Mouse (Mus musculus) erythroblast, adult 5-6 weeks (primary cell): ENCODE measurements around the gene Cuedc1. TPM values are rescaled to one million over a fixed set of nuclear protein-coding genes. Genes with fewer than 3 reads are reported as not detected.

Experiments used
- ATAC-seq: replicated peaks from 2 replicates; pipeline ENCODE4 v1.8.0; 2016; ENCODE audit warnings: moderate number of reproducible peaks, mild to moderate bottlenecking, moderate TSS enrichment, inconsistent platforms; ENCODE audit not compliant: poor library complexity, low FRiP score, severe bottlenecking
- total RNA-seq, 2 experiments: library from RNA; stranded (forward) in 1 of 2; stranded (reverse) in 1 of 2; fragments of 150-400 nt in 1 of 2; fragments of 200-764, 138-1000 nt in 1 of 2; gene quantifications; 2 replicates each; pipeline versions ENCODE4 v1.2.3 to v1.2.4; 2015 to 2017; ENCODE audit warnings: low replicate concordance in 2 of 2

The Cuedc1 gene
- total RNA-seq (2015; ENCODE audit: low replicate concordance) (2.7 TPM in 1 of 2 replicates, not detected in the other), total RNA-seq (2017; ENCODE audit: low replicate concordance) (0.98 TPM in 1 of 2 replicates, not detected in the other)

DNA sequence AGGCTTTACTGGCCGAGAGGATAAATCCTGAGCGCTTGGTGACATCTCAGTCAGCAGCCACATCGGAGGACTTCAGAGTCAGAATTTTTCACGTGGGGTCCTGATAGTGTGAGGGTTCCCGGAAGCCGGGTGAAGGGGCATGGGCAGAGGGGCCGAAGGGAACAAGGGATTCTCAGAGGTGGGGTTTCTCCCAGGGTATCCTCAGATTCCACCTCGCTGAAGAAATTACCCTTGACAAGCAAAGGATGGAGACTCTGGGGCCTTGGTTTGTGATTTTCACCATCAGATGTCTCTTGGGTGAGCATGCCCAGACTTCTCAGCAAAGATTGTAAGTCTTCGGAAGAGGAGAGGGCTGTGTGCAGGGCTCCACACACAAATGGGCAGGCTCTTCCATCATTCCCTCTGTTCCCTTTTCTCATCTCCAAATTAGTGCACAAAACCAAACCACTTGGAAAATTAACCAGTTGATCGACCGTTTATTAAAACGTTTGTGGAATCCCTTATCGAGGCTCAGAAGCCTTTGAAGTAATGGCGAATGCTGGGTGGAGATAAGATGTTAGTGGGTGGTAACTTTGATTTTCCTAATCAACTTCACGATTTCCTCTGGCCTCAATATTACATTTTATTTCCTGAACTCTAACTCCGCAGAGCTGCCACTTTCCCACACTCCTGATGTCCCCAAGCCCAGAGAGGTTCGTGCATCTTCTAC, at the start of gene Cuedc1:
Cuedc1 (plus strand) TSS at position 38 of the 709 bp plus-strand sequence.
- no peak for ATAC-seq

DNA sequence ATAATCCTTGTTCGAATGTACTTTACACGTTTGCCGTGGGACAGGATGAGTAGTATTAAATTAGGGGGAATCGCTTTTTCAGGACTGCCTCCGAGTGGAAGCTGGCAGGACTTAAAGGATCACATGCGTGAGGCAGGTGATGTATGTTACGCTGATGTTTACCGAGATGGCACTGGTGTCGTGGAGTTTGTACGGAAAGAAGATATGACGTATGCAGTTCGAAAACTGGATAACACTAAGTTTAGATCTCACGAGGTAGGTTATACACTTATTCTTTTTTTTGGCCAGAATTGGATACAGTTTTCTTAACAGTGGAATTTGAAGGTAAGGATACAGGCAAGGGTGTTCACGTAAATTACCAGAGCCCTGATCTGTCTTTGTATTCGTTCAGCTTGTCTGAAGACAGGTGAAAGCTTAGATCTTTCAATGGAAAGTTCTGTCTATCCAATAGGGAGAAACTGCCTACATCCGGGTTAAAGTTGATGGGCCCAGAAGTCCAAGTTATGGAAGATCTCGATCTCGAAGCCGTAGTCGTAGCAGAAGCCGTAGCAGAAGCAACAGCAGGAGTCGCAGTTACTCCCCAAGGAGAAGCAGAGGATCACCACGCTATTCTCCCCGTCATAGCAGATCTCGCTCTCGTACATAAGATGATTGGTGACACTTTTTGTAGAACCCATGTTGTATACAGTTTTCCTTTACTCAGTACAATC, 48.7 kb upstream of the Cuedc1 start:
- peak; percentile 42 for ATAC-seq

DNA sequence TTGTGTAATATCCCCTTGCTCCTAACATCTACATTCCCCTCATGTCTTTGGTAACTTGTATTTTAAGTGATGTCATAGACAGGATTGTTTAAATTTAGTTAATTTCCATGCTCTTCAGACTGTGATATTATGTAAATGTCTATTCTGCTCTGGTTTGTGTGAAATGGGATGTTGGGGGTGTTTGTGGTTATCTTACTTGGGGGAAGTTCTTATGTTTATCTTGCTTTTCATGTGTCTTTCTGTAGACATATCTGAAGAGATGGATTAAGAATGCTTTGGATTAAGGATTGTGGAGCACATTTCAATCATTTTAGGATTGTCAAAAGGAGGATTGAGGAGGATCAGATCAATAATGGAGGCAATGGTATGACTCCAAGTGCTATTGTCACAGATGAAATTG, 48.1 kb upstream of the Cuedc1 start:
- ATAC-seq, result no peak

DNA sequence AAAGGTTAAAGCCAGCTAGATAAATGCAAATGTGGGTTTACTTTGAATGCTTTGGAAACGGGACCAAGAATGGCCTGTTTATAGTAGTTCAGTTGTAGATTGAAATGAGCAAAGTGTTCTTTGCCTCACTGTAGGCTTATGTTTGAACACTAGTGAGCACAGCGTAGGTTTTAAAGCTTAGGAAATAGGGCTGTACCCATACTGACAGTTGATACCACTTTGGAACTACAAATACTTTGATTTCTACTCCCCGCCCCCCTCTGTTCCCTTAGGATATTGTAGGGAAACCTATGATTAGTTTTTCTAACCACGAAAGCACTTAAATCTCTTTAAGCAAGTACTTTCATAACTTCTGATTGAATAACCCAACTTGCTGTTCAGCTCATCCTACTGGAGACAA, 45.2 kb upstream of the Cuedc1 start:
- ATAC-seq, result no peak

DNA sequence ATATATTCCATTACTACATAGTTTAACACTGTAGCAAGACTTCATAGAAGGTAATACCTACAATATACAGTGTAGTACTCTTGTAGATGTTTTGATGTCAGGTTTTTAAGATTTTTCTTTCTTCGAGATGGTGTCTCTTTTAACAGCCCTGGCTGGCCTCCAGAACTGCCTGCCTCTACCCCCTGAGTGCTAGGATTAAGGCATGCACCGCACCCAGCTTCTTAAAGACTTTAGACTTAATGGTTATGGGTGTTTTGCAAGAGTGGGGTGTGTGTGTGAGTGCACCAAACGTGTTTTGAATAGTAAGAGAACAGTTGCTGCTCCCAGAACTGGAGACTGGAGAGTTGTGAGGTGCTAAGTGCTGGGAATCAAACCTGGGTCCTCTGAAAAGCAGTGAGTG, 44.0 kb upstream of the Cuedc1 start:
- no peak for ATAC-seq

- ATAC-seq, result peak; percentile 72
Measured at GRCm38 (mm10) chr11:88054589-88054988, 43.3 kb upstream of the Cuedc1 start.

- no peak for ATAC-seq
Measured at GRCm38 (mm10) chr11:88055777-88056176, 42.1 kb upstream of the Cuedc1 start.

DNA sequence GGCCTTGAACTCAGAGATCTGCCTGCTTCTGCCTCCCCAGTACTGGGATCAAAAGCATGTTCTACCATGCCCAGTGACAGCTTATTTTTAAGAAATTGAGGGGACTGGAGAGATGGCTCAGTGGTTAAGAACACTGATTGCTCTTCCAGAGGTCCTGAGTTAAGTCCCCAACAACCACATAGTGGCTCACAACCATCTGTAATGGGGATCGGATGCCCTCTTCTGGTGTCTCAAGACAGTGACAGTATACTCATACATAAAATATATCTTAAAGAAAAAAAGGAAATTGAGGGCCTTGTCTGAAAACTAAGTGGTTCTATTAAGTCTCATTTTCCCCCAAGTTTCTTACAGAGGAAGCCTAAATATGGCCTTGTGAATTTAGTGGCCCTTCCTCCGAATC, 40.1 kb upstream of the Cuedc1 start:
- ATAC-seq, result no peak

GRCm38 (mm10) chr11:88059141-88059540, 38.7 kb upstream of the Cuedc1 start:
- ATAC-seq, result peak; percentile 92

DNA sequence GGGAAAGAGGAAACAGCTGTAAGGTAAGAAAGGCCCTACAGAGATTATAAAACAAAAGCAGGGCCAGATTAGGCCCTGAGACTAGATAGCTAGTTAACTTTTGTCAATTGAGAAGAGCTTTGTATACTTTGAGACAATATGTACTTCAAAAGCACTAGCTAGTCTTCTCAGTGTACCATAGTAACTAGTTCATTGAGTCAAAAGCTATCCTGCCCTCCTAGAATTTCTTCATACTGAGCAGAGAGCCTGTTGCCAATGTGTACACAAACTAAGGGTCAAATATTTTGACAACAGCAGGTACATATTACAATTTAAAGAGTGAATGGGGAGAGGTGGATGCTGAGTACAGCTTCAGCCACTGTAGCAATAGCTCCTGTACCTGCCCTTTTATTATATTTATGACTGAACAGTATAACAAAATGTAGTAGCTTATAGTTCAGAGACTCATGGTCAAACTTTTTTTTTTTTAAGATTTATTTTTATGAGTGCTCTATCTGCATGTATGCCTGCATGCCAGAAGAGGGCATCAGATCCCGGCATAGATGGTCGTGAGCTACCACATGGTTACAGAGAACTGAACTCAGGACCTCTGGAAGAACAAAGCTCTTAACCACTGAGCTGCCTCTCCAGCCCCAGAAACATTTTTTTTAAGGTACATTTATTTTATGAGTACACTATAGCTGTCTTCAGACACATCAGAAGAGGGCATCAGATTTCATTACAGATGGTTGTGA, 35.8 kb upstream of the Cuedc1 start:
- no peak for ATAC-seq

- no peak for ATAC-seq
Measured at GRCm38 (mm10) chr11:88065732-88066131, 32.1 kb upstream of the Cuedc1 start.

- ATAC-seq, result 0 out of 2 replicates have a peak, but pooled peaks have one; percentile 40
Measured at GRCm38 (mm10) chr11:88067191-88067585, 30.7 kb upstream of the Cuedc1 start.

DNA sequence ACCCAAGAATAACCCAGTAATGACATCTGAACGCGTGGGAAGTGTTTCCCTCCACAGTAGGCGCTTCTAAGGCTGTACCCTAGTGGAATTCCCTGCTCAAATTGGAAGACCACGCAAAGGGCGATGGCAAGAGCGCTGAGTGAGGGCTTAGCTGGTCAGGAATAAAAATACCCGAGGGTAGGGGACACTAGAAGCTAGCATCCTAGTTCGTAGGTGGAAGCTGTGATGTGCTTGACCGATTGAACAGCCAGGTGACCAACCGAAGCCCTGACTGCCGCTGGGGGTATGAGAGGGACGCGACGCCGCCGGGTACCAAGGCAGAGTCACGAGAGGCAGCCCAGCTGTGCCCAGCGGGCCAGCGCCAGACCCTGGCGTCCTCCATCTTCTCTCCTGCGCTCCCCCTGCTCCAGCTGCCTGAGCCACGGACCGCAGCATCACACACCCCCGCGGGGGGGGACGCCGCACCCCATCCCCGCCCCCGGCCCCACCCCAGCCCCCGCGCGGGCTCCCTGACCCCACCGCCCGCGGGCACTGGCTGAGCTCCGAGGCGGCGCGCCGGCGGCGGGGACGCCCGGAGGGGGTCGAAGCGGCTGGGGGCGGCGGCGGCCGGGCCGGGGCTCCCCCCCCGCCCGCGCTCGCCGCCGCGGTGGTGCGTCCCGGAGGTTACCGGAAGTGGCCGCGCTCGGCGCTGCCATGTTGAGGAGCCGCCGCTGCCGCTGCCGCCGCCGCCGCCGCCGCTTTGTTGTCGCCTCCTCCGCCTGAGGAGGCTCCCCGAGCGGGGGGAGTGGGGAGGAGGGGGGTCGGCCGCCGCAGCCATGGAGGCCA, 30.1 kb upstream of the Cuedc1 start, which contains the start of gene Vezf1:
Vezf1 (plus strand) TSS at position 694 of the 825 bp plus-strand sequence.
- ATAC-seq, result peak; percentile 93

- peak; percentile 60 for ATAC-seq
Measured at GRCm38 (mm10) chr11:88068411-88069245, 29.2 kb upstream of the Cuedc1 start.

- ATAC-seq, result no peak
Measured at GRCm38 (mm10) chr11:88069246-88069570, 28.6 kb upstream of the Cuedc1 start.

DNA sequence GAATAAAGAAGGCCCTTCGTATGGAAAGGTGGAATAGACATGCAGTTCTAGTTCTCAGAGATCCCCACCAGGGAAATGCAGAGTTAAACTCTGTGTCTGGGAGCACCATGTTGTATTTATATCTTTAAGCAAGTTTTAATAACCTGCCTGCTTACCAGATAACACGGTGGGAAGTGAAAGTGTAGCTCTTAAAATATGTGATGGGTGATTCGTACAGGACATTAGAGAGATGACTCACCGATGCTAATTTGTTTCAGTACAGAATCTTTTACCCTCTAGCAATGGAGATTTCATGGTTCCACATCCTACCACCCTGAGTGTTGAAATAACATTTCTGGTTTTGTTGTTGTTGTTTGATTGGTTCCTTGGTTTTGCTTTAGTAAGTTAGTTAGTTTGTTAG, 27.5 kb upstream of the Cuedc1 start:
- no peak for ATAC-seq

DNA sequence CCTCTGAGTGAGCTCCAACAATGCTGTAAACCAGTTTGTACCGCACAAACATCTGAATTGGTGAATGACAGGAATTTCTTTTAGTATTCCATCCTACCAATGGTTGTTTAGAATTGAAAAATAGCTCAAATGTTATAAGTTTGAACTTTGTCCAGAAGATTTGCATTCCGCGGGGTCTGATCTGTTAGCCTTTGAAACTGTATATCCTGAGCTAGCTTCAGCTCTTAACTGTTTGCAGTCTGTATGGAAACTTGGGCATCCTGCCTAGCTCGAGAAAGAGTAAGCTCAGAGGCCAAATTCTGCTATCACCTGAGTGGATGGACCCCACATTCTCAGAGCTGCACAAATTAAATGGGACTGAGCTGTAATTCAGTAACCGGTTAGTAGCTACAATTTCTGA, 26.7 kb upstream of the Cuedc1 start:
- no peak for ATAC-seq

GRCm38 (mm10) chr11:88073343-88073875, 24.4 kb upstream of the Cuedc1 start:
- no peak for ATAC-seq

DNA sequence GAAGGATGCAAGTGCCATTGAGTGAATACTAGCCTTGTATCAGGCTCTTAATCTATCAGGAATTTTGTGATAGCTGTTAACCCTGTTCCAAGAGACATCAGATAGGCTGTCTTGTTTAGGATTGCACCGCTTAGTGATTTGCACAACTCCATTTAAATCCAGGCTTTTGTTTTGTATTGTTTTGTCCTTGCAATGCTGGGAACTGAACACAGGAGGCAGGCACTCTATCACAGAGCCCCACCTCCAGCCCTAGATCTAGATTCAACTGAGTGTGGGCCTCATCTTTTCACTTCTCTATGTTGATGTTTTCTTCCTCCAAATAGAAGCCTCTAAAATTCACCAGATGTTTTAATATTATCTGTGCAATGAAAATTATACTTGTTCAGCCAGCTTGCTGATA, 22.2 kb upstream of the Cuedc1 start:
- no peak for ATAC-seq
